Comparison of ENCODE assay signal across 8 mouse cellular contexts in genomic region chr9:110333896-110334259, GRCm38 (mm10). TPM values are rescaled to one million over a fixed set of nuclear protein-coding genes. Genes with fewer than 3 reads are reported as not detected.
DNase-seq lines count a peak whose midpoint lies in the region; ATAC-seq lines count a peak whose summit lies in the region.

No protein-coding gene starts in this region.

- H3K27ac ChIP-seq in heart, embryonic 10.5 days = peak overlapping the region; percentile 92; the same call in 1 of the 2 replicates
- H3K27ac ChIP-seq in forebrain, embryonic 12.5 days = no peak overlapping the region
- H3K27ac ChIP-seq in liver, embryonic 13.5 days = peak overlapping the region; percentile 50; the same call in 1 of the 2 replicates

- H3K36me3 ChIP-seq in heart, embryonic 10.5 days = no peaks in the 10 kb centered on the region
- H3K36me3 ChIP-seq in forebrain, embryonic 12.5 days (replicated peaks) = no peaks in the 10 kb centered on the region
- H3K36me3 ChIP-seq in liver, embryonic 13.5 days = no peaks in the 10 kb centered on the region

- WGBS in heart, embryonic 10.5 days = 16% methylated on average over 12 of the region's 12 CpGs
- WGBS in forebrain, embryonic 12.5 days = 11% methylated on average over 12 of the region's 12 CpGs
- 12% methylated on average over 12 of the region's 12 CpGs for WGBS in liver, embryonic 13.5 days (ENCODE audit: insufficient replicate concordance)

- H3K9ac ChIP-seq in forebrain, embryonic 12.5 days = peak overlapping the region; percentile 84
- peak overlapping the region; percentile 86 for H3K9ac ChIP-seq in liver, embryonic 13.5 days

- ATAC-seq in forebrain, embryonic 12.5 days (ENCODE audit: low FRiP score) = 0 out of 2 replicates have a peak, but pooled peaks have one; percentile 15
- peak; percentile 16 for ATAC-seq in liver, embryonic 13.5 days (ENCODE audit: low read depth)
- no peak for ATAC-seq in monocyte, adult 5-6 weeks (replicated peaks; ENCODE audit: insufficient number of reproducible peaks, low FRiP score, low TSS enrichment, poor library complexity, severe bottlenecking)

- H3K9me3 ChIP-seq in heart, embryonic 10.5 days = no peaks in the 10 kb centered on the region
- H3K9me3 ChIP-seq in forebrain, embryonic 12.5 days = no peaks in the 10 kb centered on the region
- no peaks in the 10 kb centered on the region for H3K9me3 ChIP-seq in liver, embryonic 13.5 days (replicated peaks)

- H3K4me2 ChIP-seq in forebrain, embryonic 12.5 days = peak overlapping the region; percentile 72
- peak overlapping the region; percentile 88 for H3K4me2 ChIP-seq in liver, embryonic 13.5 days

- H3K4me3 ChIP-seq in heart, embryonic 10.5 days = peak overlapping the region; percentile 92
- peak overlapping the region; percentile 96 for H3K4me3 ChIP-seq in forebrain, embryonic 12.5 days (replicated peaks)
- H3K4me3 ChIP-seq in liver, embryonic 13.5 days (replicated peaks) = peak overlapping the region; percentile 84

- no peaks in the 10 kb centered on the region for H3K27me3 ChIP-seq in heart, embryonic 10.5 days (ENCODE audit: insufficient read depth, poor library complexity, severe bottlenecking)
- H3K27me3 ChIP-seq in forebrain, embryonic 12.5 days = no peaks in the 10 kb centered on the region
- no peaks in the 10 kb centered on the region for H3K27me3 ChIP-seq in liver, embryonic 13.5 days

- DNase-seq in heart, embryonic 10.5 days (ENCODE audit: low spot score) = no peak
- no peak for DNase-seq in heart, adult 9 months (ENCODE audit: low spot score in 2 of 2)
- peak; percentile 36 for DNase-seq in 3134 (ENCODE audit: extremely low read depth, insufficient read length, low spot score)
- no peak for DNase-seq in liver, embryonic 13.5 days
- DNase-seq in c-Kit-positive CD71-positive TER-119-positive erythroid progenitor cells, embryonic 14.5 days (ENCODE audit: low spot score) = no peak
- DNase-seq in retina, embryonic 14.5 days (ENCODE audit: low spot score) = no peak

- H3K4me1 ChIP-seq in heart, embryonic 10.5 days = peaks cover 38% of the 10 kb centered on the region
- peaks cover 14% of the 10 kb centered on the region for H3K4me1 ChIP-seq in forebrain, embryonic 12.5 days
- H3K4me1 ChIP-seq in liver, embryonic 13.5 days (replicated peaks) = peaks cover 53% of the 10 kb centered on the region

RNA-seq across cellular contexts. Expression of gene Scap, which starts 0.8 kb away (rescaled TPM):
- polyA plus RNA-seq in heart, embryonic 10.5 days (2016; fragmentation: Nextera tagmentation; extraction: Ambion mirVana) = 27.9 and 30.7 TPM in 2 replicates
- 41.9 and 45.0 TPM in 2 replicates for polyA plus RNA-seq in forebrain, embryonic 12.5 days (2016; fragmentation: Nextera tagmentation; extraction: Ambion mirVana)
- 20.6 and 23.2 TPM in 2 replicates for polyA plus RNA-seq in liver, embryonic 13.5 days (2015; fragmentation: Nextera tagmentation; extraction: Ambion mirVana)
- total RNA-seq in monocyte, adult 5-6 weeks (2017) = 9.0 to 22.1 TPM (median 12.4 TPM) in 3 replicates

RNA-seq across cellular contexts. Expression of gene Elp6, which starts 28.9 kb away (rescaled TPM):
- polyA plus RNA-seq in heart, embryonic 10.5 days (2016; fragmentation: Nextera tagmentation; extraction: Ambion mirVana) = 22.1 and 32.3 TPM in 2 replicates
- polyA plus RNA-seq in forebrain, embryonic 12.5 days (2016; fragmentation: Nextera tagmentation; extraction: Ambion mirVana) = 32.7 and 33.0 TPM in 2 replicates
- polyA plus RNA-seq in liver, embryonic 13.5 days (2015; fragmentation: Nextera tagmentation; extraction: Ambion mirVana) = 11.1 and 11.3 TPM in 2 replicates
- total RNA-seq in monocyte, adult 5-6 weeks (2017) = 1.7 to 7.1 TPM (median 6.1 TPM) in 3 replicates
